Mouse (Mus musculus): ENCODE data around the gene Gm10184.
"Not testable (repeated sequence)": the region's sequence is repeated elsewhere in the genome, so short reads cannot be mapped to it uniquely, and the experiment has no call there.

Gene Gm10184

DNA sequence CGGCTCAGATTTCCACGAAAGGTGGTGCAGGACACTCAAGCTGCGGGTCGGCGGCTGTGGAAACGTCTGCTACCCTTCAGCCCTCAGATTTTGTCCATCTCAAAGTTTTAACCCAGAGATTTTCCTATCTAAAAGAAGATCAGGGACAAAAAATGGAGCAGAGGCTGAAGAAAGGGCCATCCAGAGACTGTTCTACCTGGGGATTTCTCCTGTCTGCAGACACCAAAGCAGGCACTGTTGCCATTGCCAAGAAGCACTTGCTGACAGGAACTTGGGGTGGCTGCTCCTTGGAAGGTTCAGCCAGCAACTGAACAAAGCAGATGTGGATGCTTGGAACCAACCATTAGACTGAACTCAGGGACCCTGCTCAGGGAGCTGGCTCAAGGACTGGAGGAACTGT, at the start of gene Gm10184:
Gene Gm10184, minus strand, starts transcription at position 101 of the 400 bp plus-strand sequence.
- no peak for DNase-seq (ENCODE audit: low read depth)

DNA sequence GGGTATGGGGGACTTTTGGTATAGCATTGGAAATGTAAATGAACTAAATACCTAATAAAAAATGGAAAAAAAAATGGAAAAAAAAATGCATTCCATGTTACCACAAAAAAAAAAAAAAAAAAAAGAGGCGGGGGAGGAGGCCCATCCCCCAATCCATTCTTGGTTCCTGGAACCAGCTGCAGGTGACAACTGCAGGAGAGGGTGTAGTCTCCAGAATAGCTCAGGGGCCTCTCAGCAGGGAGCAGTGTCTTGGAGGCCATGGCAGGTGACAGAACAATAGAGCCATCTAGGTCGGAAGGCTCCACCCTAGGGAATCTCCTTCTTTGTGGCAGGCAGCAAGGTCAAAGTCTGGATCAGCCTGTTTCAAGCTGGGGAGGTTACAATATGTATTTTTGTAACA, 23.7 kb upstream of the Gm10184 start:
- no peak for DNase-seq (ENCODE audit: low read depth)

DNA sequence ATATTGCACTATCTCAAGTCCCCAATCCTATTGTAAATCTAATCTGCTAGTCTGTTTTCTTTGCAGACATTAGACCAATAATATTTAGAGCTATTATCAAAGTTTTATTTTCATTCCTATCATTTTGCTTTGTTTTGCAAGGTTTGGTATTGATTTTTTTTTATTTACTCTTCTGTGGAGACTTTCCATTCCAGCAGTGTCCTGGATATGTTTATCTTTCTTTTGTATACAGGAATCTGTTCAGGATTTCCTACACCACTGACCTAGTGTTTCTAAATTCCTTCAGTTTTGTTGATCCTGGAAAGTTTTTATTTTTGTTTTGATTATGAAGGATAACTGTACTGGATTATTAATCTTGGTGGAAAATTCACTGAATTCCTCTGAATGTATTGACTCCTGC, 2.6 kb downstream of the Gm10184 start:
- no peak for DNase-seq (ENCODE audit: low read depth)

DNA sequence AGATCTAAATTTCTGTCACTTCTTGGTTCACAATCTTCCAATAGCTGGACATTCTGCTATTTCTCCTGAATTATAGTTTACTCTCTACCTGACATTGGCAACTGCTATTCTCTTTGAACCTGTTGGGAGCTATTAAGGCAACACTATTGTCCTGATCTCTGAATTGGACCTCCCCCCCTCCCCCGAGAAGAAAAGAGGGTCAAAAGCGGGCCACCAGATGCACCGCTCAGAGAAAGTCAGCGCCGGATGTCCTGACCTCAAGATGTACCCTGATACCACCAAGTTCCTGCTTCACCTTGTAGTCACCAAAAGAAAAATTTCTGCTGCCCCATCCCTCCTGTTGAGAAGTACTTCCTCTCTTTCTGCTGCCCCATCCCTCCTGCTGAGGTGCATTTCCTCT, 5.5 kb downstream of the Gm10184 start:
- not testable (repeated sequence) for DNase-seq (ENCODE audit: low read depth)

DNA sequence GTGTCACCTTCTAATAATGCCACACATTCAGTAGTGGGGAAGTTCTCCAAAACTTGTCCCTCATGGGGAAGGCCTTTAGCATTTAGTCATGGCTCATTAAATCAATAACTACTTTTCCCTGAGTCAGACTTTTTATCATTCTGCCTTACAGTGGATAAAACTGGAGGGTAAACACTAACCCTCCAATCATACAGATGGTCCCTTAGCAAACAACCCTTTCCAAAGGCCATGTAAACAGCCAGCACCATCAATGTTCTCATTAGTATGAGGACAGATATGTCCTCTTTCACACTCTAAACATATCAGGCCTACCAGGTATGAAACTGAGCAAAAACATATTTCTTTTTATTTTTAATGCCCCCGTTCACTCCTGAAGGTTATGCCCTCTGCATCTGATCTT, 7.5 kb downstream of the Gm10184 start:
- no peak for DNase-seq (ENCODE audit: low read depth)

DNA sequence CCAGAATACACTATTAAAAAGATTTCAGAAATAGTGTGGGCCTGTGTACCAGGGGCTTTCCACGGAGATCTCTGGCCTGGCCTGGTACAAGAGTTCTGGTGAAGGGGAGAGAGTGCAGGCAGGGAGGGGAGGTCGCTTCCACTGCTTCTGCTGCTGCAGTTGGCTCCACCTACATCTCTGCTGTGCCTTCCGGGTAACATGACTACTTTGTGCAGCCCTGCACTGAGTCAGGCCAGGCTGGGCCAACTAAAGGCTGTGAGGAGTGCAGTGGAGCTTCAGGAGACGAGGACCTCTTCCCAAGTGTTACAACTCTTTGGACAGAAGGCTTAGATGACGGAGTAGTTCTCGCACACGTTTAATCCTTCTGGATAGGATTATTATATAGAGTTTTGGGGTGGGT, 9.6 kb downstream of the Gm10184 start:
- DNase-seq (ENCODE audit: low read depth): no peak

DNA sequence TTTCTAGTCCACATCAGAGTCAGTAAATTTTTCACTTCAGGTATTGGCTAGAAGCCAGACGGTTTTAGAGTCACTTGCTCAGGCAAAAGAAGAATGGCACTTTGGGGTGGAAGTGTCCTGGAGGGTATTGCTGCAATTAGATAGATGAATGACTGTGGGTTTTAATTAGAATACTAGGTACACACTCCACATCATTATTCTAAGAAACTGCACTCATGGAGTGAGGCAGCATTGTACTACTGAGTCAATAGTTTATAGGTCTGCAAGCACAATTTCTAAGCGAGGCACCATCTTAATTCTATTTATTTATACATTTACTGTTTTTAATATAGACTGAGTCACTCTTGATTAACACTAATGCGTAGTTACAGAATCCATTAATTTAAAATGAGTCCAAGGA, 10.4 kb downstream of the Gm10184 start:
- no peak for DNase-seq (ENCODE audit: low read depth)

DNA sequence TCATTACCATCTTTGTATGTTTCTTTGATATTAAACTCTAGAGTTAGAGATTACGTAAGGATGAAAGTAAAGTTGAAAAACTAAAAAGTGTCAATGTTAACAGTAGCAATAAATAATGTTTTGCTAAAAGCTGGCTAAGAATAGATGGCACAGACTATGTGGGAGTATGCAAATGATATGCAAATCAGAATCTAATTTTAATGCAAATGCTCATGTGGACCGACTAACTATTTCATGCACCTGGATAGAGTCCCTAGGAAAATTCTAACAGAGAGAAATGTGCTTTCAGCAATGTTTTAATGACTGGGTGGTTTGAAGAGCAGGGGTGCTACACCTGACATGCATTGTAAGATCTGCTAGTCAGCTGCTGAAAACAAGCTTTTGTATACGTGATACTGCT, 45.3 kb downstream of the Gm10184 start:
- no peak for DNase-seq (ENCODE audit: low read depth)
